Mouse (Mus musculus) ES-E14 (cell line): ENCODE results near the gene Syt15. TPM values are rescaled to one million over a fixed set of nuclear protein-coding genes. Genes with fewer than 3 reads are reported as not detected.

ENCODE experiments used
- DNase-seq: peaks from one replicate; pipeline ENCODE4 v3.0.0-alpha.2; 2013; ENCODE audit warnings: low read depth, low spot score
- H3K27ac ChIP-seq: 2 replicates; pipeline ENCODE4 v1.5.1; 2012; ENCODE audit warnings: low read depth, mild to moderate bottlenecking, low read length, moderate library complexity, mixed read lengths; ENCODE audit not compliant: poor library complexity, insufficient read depth, severe bottlenecking
- H3K36me3 ChIP-seq: 2 replicates; pipeline ENCODE4 v1.6.1; 2012; ENCODE audit warnings: mild to moderate bottlenecking, low read length, moderate library complexity, mixed read lengths; ENCODE audit not compliant: control insufficient read depth, poor library complexity, insufficient read depth, severe bottlenecking
- H3K4me1 ChIP-seq, 2 experiments: fragments of 150-350 bp in 1 of 2; sonication (generic) in 1 of 2; 2 replicates each; pipeline ENCODE4 v1.6.1; 2012; ENCODE audit warnings: low read length in 2 of 2, mild to moderate bottlenecking in 1 of 2, mixed read lengths in 1 of 2; ENCODE audit not compliant: control insufficient read depth in 2 of 2, insufficient read depth in 2 of 2, poor library complexity in 1 of 2
- H3K4me3 ChIP-seq, 2 experiments: fragments of 150-350 bp in 1 of 2; sonication (generic) in 1 of 2; 2 replicates each; pipeline ENCODE4 v1.5.1; 2012; ENCODE audit warnings: low read length in 2 of 2, low read depth in 1 of 2, mild to moderate bottlenecking in 1 of 2, mixed read lengths in 1 of 2; ENCODE audit not compliant: insufficient read depth in 1 of 2, poor library complexity in 1 of 2, severe bottlenecking in 1 of 2
- H3K9ac ChIP-seq: 2 replicates; pipeline ENCODE4 v1.6.1; 2012; ENCODE audit warnings: low read depth, mild to moderate bottlenecking, low read length, mixed read lengths; ENCODE audit not compliant: poor library complexity, insufficient read depth, severe bottlenecking
- H3K9me3 ChIP-seq: fragments of 150-350 bp; sonication (generic); 2 replicates; pipeline ENCODE4 v1.6.1; 2012; ENCODE audit warnings: low read depth, mild to moderate bottlenecking, low read length; ENCODE audit not compliant: control insufficient read depth, insufficient read depth
- CHD2 ChIP-seq: IDR thresholded peaks from 2 replicates; pipeline ENCODE4 v1.6.1; 2014; ENCODE audit warnings: mild to moderate bottlenecking, low read depth, low read length, inconsistent platforms
- HCFC1 ChIP-seq: IDR thresholded peaks from 2 replicates; pipeline ENCODE4 v1.6.1; 2012; ENCODE audit warnings: low read length, inconsistent platforms, borderline replicate concordance; ENCODE audit not compliant: insufficient read depth
- MAFK ChIP-seq: IDR thresholded peaks from 2 replicates; pipeline ENCODE4 v1.6.1; 2014; ENCODE audit warnings: mild to moderate bottlenecking, low read depth, low read length, inconsistent platforms; ENCODE audit not compliant: insufficient read depth
- ZC3H11A ChIP-seq: IDR thresholded peaks from 2 replicates; pipeline ENCODE4 v1.6.1; 2012; ENCODE audit warnings: low read depth, mild to moderate bottlenecking, inconsistent platforms, low read length, borderline replicate concordance
- ZNF384 ChIP-seq: IDR thresholded peaks from 2 replicates; pipeline ENCODE4 v1.6.1; 2012; ENCODE audit warnings: low read depth, low read length, inconsistent platforms
- in situ Hi-C, 2 experiments: fragments of 600-800 bp; cut with MboI; formaldehyde crosslinking; loops; one replicate each; pipeline ENCODE4 v1.15.1; 2025; ENCODE audit warnings: low sequenced_read_pairs in 2 of 2, inconsistent platforms in 1 of 2; ENCODE audit not compliant: unreplicated experiment in 2 of 2
- total RNA-seq: library from RNA; depleted of rRNA; stranded (reverse); fragments of 300-350 nt; gene quantifications from 2 replicates; pipeline ENCODE4 v1.2.3, GENCODE M21; 2012

Syt15 gene
- total RNA-seq, 1 experiment = not detected

DNA sequence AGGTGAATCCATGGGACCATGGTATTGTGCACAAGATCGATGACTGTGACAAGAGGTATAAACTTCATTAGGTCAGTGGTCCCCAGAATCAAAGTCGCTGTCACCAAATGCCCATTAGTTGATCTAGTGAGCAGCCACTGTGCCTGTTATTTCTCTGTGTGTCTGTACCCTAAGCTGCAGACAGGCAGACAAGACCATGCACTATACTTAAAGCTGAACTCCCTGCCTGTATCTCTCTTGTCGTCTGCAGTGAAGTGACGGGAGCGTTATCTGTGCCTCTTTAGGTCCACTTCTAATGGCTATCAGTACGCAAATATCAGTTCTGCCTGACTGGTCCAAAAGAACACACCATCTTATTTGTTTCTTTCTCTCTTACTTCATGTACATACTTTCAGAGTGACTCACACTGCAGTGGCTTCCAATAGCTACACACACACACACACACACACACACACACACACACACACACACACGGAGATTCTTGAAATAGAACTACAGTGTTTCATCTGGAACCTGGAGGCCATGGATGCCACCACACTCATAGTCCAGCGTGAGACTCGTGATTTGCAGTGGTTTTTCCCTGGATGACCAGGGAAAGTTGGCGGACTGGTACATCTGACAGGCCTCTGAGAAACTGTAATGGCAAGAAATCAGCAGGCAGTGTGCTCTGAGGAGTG lies 9.6 kb downstream of the Syt15 start:
- Histone ChIP-seq H3K4me1 (peaks cover 0 to 8% of the 10 kb centered on the region in 2 experiments; a peak in 1 of 4 replicates), H3K4me3 (no peak overlapping the region), H3K36me3 (peaks cover 6% of the 10 kb centered on the region; the same call in 1 of the 2 replicates), H3K9ac (no peak overlapping the region), H3K27ac (no peak overlapping the region), H3K9me3 (no peaks in the 10 kb centered on the region)
- DNase-seq = no peak
- in situ Hi-C loops = no loop called here
- TF ChIP-seq HCFC1 (no peak), ZNF384 (no peak), ZC3H11A (no peak), CHD2 (no peak), MAFK (no peak)

DNA sequence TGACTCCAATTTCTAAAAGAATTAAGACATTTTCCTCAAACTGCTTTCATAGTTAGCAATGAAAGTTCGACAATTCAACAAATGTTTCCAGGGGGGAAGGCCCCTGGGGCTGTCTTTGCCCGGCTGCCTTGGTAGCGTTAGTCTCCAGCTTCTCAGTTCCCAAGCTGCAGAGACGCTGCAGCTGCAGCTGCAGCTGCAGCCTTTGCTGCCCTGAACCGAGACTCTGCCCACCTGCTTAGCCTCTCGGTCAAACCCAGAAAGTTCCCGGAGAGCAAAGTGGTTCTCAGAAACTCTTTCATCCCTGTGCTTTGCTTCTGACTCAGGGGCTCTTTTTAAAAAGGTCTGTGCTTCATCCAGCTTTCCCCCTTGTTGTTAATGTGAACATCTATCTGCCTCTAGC lies 12.9 kb downstream of the Syt15 start:
- Histone ChIP-seq H3K36me3 (peaks cover 6% of the 10 kb centered on the region; the same call in 1 of the 2 replicates), H3K9me3 (no peaks in the 10 kb centered on the region), H3K9ac (no peak overlapping the region), H3K4me1 (peaks cover 0 to 10% of the 10 kb centered on the region in 2 experiments; a peak in 1 of 4 replicates), H3K27ac (no peak overlapping the region), H3K4me3 (no peak overlapping the region)
- no peak for TF ChIP-seq ZC3H11A
- no peak for TF ChIP-seq MAFK
- TF ChIP-seq HCFC1 = no peak
- TF ChIP-seq ZNF384 = no peak
- no peak for TF ChIP-seq CHD2
- no peak for DNase-seq
- in situ Hi-C loops = no loop called here

DNA sequence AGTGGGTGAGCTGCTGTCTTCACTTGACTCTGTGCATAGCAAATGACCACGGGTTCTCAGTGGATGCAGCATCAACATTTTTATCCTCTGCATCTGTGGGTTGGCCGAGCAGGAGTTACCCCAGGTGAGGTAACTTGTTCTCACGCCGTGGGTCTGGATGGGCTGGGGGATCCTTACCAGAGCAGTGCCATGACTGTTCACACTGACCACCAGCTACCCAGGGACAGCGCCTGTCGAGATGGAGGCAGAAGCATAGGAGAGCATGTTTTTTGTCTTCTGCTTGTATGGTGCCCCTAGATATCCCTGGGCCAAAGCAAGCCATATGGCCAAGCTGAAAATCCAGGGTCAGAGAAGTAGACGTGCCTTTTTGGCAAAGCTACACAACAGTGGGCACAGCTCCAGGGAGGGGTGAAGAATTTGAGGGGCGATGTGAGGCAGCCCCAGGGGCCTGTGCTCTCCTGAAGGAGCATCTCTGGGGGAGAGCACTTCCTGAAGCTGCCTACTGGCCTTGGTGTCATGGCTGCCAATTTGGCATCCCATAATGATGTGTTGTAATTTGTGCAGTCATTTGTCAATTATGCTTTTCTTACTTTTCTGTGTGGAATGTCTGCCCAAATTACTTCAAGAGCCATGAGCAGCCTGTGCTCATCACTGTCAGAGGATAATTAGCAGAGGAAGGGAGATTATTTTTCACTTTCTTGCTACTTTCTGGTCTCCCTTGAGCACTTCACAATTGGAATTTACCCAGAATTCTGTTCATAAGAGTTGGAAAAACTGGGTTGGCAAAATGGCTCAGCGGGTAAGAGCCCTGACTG lies 13.7 kb downstream of the Syt15 start:
- Histone ChIP-seq H3K4me1 (peaks cover 0 to 7% of the 10 kb centered on the region in 2 experiments; a peak in 1 of 4 replicates), H3K9me3 (no peaks in the 10 kb centered on the region), H3K9ac (no peak overlapping the region), H3K36me3 (peaks cover 6% of the 10 kb centered on the region; the same call in 1 of the 2 replicates), H3K27ac (no peak overlapping the region), H3K4me3 (no peak overlapping the region)
- in situ Hi-C loops = no loop called here
- TF ChIP-seq ZNF384 (no peak), ZC3H11A (no peak), MAFK (no peak), HCFC1 (no peak), CHD2 (no peak)
- no peak for DNase-seq

- TF ChIP-seq ZNF384 = no peak
- TF ChIP-seq CHD2 = no peak
- no peak for TF ChIP-seq HCFC1
- TF ChIP-seq ZC3H11A = no peak
- H3K4me1 ChIP-seq = peaks cover 0 to 4% of the 10 kb centered on the region in 2 experiments; a peak in 1 of 4 replicates
- peaks cover 6% of the 10 kb centered on the region; the same call in 1 of the 2 replicates for H3K36me3 ChIP-seq
- H3K4me3 ChIP-seq = no peak overlapping the region
- no peak overlapping the region for H3K9ac ChIP-seq
- no peak overlapping the region for H3K27ac ChIP-seq
- no peaks in the 10 kb centered on the region for H3K9me3 ChIP-seq
- DNase-seq = no peak
- in situ Hi-C loops = no loop called here
Observed at GRCm38 (mm10) chr14:34233846-34234245, 14.5 kb downstream of the Syt15 start.
